Mouse (Mus musculus): ENCODE results near the gene Ccna1. TPM values are rescaled to one million over a fixed set of nuclear protein-coding genes. Genes with fewer than 3 reads are reported as not detected.

The Ccna1 gene
- polyA plus RNA-seq (2012; rRNA removed; ENCODE audit: low replicate concordance): 0.70 and 0.99 TPM in 2 replicates

DNA sequence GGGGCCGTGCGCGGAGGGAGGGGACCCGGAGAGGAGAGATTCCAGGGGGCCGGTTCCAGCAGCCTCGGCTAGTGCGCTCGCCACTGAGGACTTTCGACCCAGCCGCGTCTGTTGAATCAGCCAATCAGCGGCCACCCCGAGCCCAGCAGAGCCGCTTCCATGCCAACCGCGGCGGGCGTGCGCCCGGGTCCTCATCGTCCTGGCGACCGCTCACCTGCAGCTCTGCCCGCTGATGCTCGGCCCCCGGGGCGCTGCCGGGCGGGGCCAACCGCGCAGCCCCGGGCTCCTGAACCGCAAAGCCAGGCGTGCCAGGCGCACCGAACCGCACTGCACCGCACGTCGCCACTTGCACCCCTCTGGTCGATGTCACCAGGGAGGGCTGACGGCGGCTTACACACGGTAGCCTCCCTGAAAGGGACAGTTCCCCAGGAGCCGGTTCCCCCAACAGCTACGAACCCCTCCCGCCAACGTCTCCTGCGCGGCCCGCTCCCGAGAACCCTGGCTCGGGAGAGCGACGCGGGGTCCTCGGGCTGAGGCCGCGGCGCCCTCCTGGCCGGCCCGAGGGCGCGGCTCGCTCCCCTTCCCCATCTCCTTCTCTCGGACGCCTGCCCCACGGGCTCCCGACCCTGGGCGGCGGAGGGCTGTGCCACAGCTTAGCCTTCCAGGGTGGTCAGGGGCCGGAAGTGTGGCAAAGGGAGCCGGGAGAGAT is at the start of gene Ccna1:
TSS of gene Ccna1 (minus strand) at position 464 of the 709 bp plus-strand sequence.

Other genes with a start within 250 kb of the Ccna1 start
- 8.7 and 23.8 TPM in 2 replicates for gene Rfxap, start 247.7 kb downstream of the Ccna1 start, polyA plus RNA-seq (2012; rRNA removed; ENCODE audit: low replicate concordance)
- 0.50 and 1.7 TPM in 2 replicates for gene Sertm1, start 139.6 kb downstream of the Ccna1 start, polyA plus RNA-seq (2012; rRNA removed; ENCODE audit: low replicate concordance)
- 9.5 and 9.8 TPM in 2 replicates for gene Spg20, start 56.6 kb upstream of the Ccna1 start, polyA plus RNA-seq (2012; rRNA removed; ENCODE audit: low replicate concordance)
- gene Ccdc169, start 81.8 kb upstream of the Ccna1 start, polyA plus RNA-seq (2012; rRNA removed; ENCODE audit: low replicate concordance): not detected in 2 replicates
- not detected in 2 replicates for gene Sohlh2, start 126.5 kb upstream of the Ccna1 start, polyA plus RNA-seq (2012; rRNA removed; ENCODE audit: low replicate concordance)
- 0.57 and 2.4 TPM in 2 replicates for gene Dclk1, start 186.9 kb upstream of the Ccna1 start, polyA plus RNA-seq (2012; rRNA removed; ENCODE audit: low replicate concordance)

All from duodenum, adult 2 months (tissue).